Mouse (Mus musculus) myocyte (in vitro differentiated cells): ENCODE data around the gene Kdr. TPM values are rescaled to one million over a fixed set of nuclear protein-coding genes. Genes with fewer than 3 reads are reported as not detected.

ENCODE experiments used
- H3K27me3 ChIP-seq: one replicate; pipeline ENCODE4 v1.6.1; 2011; ENCODE audit not compliant: control insufficient read depth, insufficient read depth, insufficient read length
- H3K36me3 ChIP-seq: one replicate; pipeline ENCODE4 v1.6.1; 2011; ENCODE audit not compliant: control insufficient read depth, insufficient read depth
- H3K4me2 ChIP-seq: one replicate; pipeline ENCODE4 v1.6.1; 2011; ENCODE audit warnings: low read depth, control low read depth
- H3K4me3 ChIP-seq: one replicate; pipeline ENCODE4 v1.5.1; 2011; ENCODE audit warnings: mild to moderate bottlenecking, control low read depth, moderate library complexity
- H3K79me2 ChIP-seq: one replicate; pipeline ENCODE4 v1.6.1; 2011; ENCODE audit not compliant: control insufficient read depth, insufficient read depth
- H3ac ChIP-seq: one replicate; pipeline ENCODE4 v1.6.1; 2011; ENCODE audit not compliant: control insufficient read depth, insufficient read length
- CEBPB ChIP-seq: IDR thresholded peaks from 2 replicates; pipeline ENCODE4 v1.6.1; 2011; ENCODE audit warnings: mild to moderate bottlenecking, moderate library complexity; ENCODE audit not compliant: poor library complexity, insufficient read depth, severe bottlenecking
- E2F4 ChIP-seq: IDR thresholded peaks from one replicate; pipeline ENCODE4 v1.6.1; 2011; ENCODE audit warnings: mild to moderate bottlenecking, control low read depth, moderate library complexity; ENCODE audit not compliant: insufficient read depth
- MAX ChIP-seq: IDR thresholded peaks from one replicate; pipeline ENCODE4 v1.6.1; 2011; ENCODE audit warnings: low read depth, mild to moderate bottlenecking, control low read depth
- MYOD1 ChIP-seq, 3 experiments: IDR thresholded peaks; one replicate each; pipeline ENCODE4 v1.6.1; 2011; ENCODE audit warnings: control low read depth in 2 of 3, low read depth in 2 of 3, mild to moderate bottlenecking in 2 of 3, moderate library complexity in 1 of 3; ENCODE audit not compliant: insufficient read length in 2 of 3, control insufficient read depth in 1 of 3
- MYOG ChIP-seq, 3 experiments: IDR thresholded peaks; one replicate each; pipeline ENCODE4 v1.6.1; 2011; ENCODE audit warnings: control low read depth in 2 of 3, low read depth in 2 of 3, mild to moderate bottlenecking in 2 of 3; ENCODE audit not compliant: insufficient read length in 2 of 3, control insufficient read depth in 1 of 3, insufficient read depth in 1 of 3
- POLR2A ChIP-seq: IDR thresholded peaks from one replicate; pipeline ENCODE4 v1.6.1; 2011; ENCODE audit warnings: low read depth, mild to moderate bottlenecking, control low read depth, moderate library complexity; ENCODE audit not compliant: insufficient read length
- POLR2AphosphoS2 ChIP-seq: IDR thresholded peaks from one replicate; pipeline ENCODE4 v1.6.1; 2011; ENCODE audit warnings: low read depth, control low read depth; ENCODE audit not compliant: insufficient read length
- REST ChIP-seq: IDR thresholded peaks from one replicate; pipeline ENCODE4 v1.6.1; 2011; ENCODE audit warnings: mild to moderate bottlenecking, control low read depth, moderate library complexity; ENCODE audit not compliant: insufficient read depth, insufficient read length
- SRF ChIP-seq: IDR thresholded peaks from one replicate; pipeline ENCODE4 v1.6.1; 2011; ENCODE audit warnings: low read depth; ENCODE audit not compliant: control insufficient read depth, insufficient read length
- TCF12 ChIP-seq: IDR thresholded peaks from one replicate; pipeline ENCODE4 v1.6.1; 2011; ENCODE audit warnings: mild to moderate bottlenecking, control low read depth; ENCODE audit not compliant: poor library complexity, insufficient read depth, severe bottlenecking
- TCF3 ChIP-seq: IDR thresholded peaks from one replicate; pipeline ENCODE4 v1.6.1; 2011; ENCODE audit warnings: low read depth, control low read depth; ENCODE audit not compliant: insufficient read length
- USF1 ChIP-seq: IDR thresholded peaks from one replicate; pipeline ENCODE4 v1.6.1; 2011; ENCODE audit warnings: low read depth, mild to moderate bottlenecking, control low read depth, moderate library complexity
- polyA plus RNA-seq: library from polyadenylated mRNA; unstranded; fragments of >200 nt; fragmentation: generic; extraction: Trizol; gene quantifications from one replicate; pipeline ENCODE4 v1.2.1, GENCODE M21; 2012; ENCODE audit warnings: missing spikeins

The Kdr gene
- polyA plus RNA-seq, 1 experiment, result not detected

DNA sequence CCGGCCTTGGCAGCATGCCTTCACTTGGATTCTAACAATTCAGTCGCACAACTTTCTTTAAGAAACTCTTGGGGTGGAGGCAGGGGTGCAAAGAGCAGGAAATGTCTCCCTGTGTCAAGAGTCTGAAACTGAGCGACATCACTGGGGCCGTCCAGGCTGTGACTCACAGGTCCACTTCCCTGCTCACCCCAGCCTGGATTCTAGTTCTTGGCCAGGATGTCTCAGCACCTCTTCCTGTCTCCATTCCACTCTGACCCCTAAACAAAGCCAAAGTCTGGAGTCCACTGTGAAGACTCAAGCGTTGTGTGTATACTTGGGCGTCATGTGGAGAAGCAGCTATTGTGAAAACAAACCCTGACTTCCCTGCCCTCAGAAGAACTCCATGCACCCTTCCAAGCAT lies 55.6 kb downstream of the Kdr start:
- H3K79me2 ChIP-seq, result no peaks in the 10 kb centered on the region
- H3ac ChIP-seq, result no peak overlapping the region
- H3K4me3 ChIP-seq, result no peak overlapping the region
- TF ChIP-seq REST, result no peak
- TF ChIP-seq MYOG (IDR thresholded peaks at IDR 0.05; ENCODE audit: control insufficient read depth in 1 of 3, insufficient read depth in 1 of 3, insufficient read length in 2 of 3, low read depth in 2 of 3), result no peak
- TF ChIP-seq CEBPB, result no peak
- TF ChIP-seq MYOD1 (IDR thresholded peaks at IDR 0.05; ENCODE audit: control insufficient read depth in 1 of 3, insufficient read length in 2 of 3, low read depth in 2 of 3), result no peak
- no peak for TF ChIP-seq TCF12
- no peak for TF ChIP-seq POLR2A
- no peak overlapping the region for H3K4me2 ChIP-seq
- H3K27me3 ChIP-seq, result no peaks in the 10 kb centered on the region
- no peaks in the 10 kb centered on the region for H3K36me3 ChIP-seq

DNA sequence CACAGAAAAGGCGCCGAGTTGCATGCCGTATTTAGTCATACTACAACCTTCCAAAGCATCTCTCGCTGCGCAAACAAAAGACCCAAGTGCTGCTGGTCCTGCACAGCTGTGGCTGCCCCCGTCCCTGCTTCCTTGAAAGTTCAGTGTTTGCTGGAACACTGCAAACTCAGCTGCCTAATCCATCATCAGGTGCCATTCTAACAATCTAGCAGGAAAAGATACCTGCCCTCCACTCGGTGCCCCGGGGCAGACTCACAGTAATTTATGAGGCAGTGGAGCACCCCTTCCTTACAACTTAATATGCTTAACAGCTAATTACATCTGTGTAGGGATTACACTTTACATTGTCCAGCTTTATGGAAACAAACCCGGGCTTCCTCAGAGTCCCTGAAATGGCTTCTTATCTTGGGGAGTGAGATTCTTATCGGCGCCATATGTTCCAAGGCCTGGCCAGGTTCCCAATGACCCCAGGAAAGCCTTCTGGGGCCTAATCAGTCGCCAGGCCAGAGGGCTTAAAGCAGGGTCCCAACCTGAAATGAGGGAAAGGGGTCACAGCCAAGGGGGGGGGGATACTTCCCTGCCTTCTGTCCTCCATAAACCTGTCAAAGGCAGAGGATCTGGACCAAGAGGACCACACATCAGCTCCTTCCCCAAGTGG lies 56.4 kb downstream of the Kdr start:
- H3K36me3 ChIP-seq, result no peaks in the 10 kb centered on the region
- no peak overlapping the region for H3ac ChIP-seq
- no peak overlapping the region for H3K4me3 ChIP-seq
- no peaks in the 10 kb centered on the region for H3K27me3 ChIP-seq
- H3K79me2 ChIP-seq, result no peaks in the 10 kb centered on the region
- H3K4me2 ChIP-seq, result no peak overlapping the region
- no peak for TF ChIP-seq MAX
- no peak for TF ChIP-seq CEBPB
- TF ChIP-seq USF1, result no peak
- TF ChIP-seq POLR2A, result no peak
- TF ChIP-seq MYOD1 (IDR thresholded peaks at IDR 0.05; ENCODE audit: control insufficient read depth in 1 of 3, insufficient read length in 2 of 3, low read depth in 2 of 3), result peak in 2 of 3 experiments; percentile 72 to 80
- TF ChIP-seq TCF12, result no peak
- peak in 2 of 3 experiments; percentile 23 to 70 for TF ChIP-seq MYOG (IDR thresholded peaks at IDR 0.05; ENCODE audit: control insufficient read depth in 1 of 3, insufficient read depth in 1 of 3, insufficient read length in 2 of 3, low read depth in 2 of 3)

DNA sequence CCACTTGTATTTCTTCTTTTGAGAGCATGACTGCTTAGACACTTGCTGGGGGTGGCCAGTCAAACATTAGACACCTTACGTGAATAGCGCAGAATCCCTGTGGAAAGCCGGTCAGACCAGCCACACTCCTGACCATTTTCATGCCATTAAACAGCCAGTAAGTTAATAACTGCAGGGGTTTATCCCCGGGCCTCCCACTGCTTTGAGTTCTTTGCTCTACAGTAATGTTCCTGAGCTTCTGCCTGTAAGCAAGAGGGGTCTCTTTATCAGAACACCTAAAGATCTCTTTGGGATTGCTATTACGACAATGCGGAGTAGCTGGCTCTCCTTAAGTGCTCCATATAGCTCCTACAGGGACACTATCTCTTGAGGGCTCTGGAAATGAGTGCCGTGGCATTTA lies 58.7 kb downstream of the Kdr start:
- H3K36me3 ChIP-seq, result no peaks in the 10 kb centered on the region
- H3K4me2 ChIP-seq, result no peak overlapping the region
- H3K4me3 ChIP-seq, result no peak overlapping the region
- H3ac ChIP-seq, result no peak overlapping the region
- TF ChIP-seq REST (no peak), E2F4 (no peak), POLR2A (no peak), USF1 (no peak), TCF3 (no peak), SRF (no peak), TCF12 (no peak)
- H3K79me2 ChIP-seq, result no peaks in the 10 kb centered on the region
- no peaks in the 10 kb centered on the region for H3K27me3 ChIP-seq

DNA sequence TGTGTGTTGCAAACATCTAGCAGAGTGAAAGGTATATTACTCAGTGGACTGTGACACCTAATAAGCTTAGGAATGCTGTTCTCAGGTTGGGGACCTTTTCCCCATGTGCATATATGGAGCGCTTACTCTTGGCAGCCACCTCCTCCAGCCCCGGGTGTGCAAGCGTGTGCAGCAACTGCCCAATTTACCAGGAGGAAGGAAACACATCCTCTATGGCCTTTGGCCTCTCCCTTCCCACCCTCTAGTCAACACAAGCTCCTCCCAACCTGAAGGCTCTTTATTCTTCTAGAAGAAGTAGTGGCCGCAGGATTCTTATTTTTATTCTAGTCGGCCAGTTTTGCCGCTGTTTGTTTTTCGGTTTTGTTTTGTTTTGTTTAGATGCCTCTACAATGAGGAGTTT lies 60.1 kb downstream of the Kdr start:
- TF ChIP-seq MYOD1 (IDR thresholded peaks at IDR 0.05; ENCODE audit: control insufficient read depth in 1 of 3, insufficient read length in 2 of 3, low read depth in 2 of 3) (no peak), MYOG (IDR thresholded peaks at IDR 0.05; ENCODE audit: control insufficient read depth in 1 of 3, insufficient read depth in 1 of 3, insufficient read length in 2 of 3, low read depth in 2 of 3) (no peak), REST (no peak), USF1 (no peak), CEBPB (no peak), MAX (no peak), SRF (no peak), E2F4 (no peak), TCF3 (no peak), POLR2A (no peak), POLR2AphosphoS2 (no peak), TCF12 (no peak)

DNA sequence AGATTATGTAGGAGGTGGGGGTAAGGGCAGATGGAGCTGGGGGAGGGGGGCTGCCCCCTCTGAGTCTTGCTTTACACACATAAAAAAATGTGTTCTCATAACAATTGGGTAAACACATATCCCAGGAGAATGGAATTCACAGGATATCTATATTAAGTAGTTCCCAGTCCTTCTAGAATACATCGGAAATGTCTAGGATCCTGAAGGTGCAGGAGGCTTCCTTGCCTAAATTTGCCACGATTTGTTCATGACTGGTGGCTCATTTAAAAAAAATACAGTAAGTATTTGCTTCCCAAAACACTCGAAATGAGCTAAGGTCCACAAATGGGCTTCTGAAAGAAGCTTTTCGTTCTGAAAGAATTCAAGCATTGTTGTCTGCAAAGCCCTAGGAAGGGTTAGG lies 61.0 kb downstream of the Kdr start:
- Histone ChIP-seq H3K79me2 (no peaks in the 10 kb centered on the region), H3K4me2 (no peak overlapping the region), H3K4me3 (no peak overlapping the region), H3K27me3 (no peaks in the 10 kb centered on the region), H3ac (no peak overlapping the region), H3K36me3 (no peaks in the 10 kb centered on the region)
- TF ChIP-seq TCF12 (no peak), CEBPB (no peak), MYOD1 (IDR thresholded peaks at IDR 0.05; ENCODE audit: control insufficient read depth in 1 of 3, insufficient read length in 2 of 3, low read depth in 2 of 3) (no peak), TCF3 (no peak), MAX (no peak), SRF (no peak), E2F4 (no peak), MYOG (IDR thresholded peaks at IDR 0.05; ENCODE audit: control insufficient read depth in 1 of 3, insufficient read depth in 1 of 3, insufficient read length in 2 of 3, low read depth in 2 of 3) (no peak), POLR2A (no peak), REST (no peak), POLR2AphosphoS2 (no peak), USF1 (no peak)

More for the DNA sequence above, 60.1 kb downstream of the Kdr start:
- Histone ChIP-seq H3K4me3 (no peak overlapping the region), H3K36me3 (no peaks in the 10 kb centered on the region), H3K4me2 (no peak overlapping the region), H3K27me3 (no peaks in the 10 kb centered on the region), H3K79me2 (no peaks in the 10 kb centered on the region), H3ac (no peak overlapping the region)
